Mouse (Mus musculus): ENCODE results near the gene Taf12.

Gene Taf12

DNA sequence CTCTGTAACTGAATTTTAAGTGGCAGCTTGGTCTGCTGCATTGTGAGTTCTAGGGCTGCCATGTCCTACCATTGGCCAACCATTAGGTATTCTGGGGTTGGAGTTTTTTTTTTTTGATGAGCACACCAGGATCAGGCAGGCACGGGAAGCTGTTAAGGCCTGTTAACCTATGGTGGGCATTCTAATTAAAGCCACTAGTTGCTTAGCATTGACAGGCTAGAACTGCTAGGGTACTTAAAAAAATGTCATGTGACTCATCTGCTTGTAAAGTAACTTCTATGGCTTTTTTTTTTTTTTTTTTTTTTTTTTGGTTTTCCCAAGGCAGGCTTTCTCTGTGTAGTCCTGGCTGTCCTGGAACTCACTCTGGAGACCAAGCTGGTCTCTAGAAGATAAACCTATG, 37.0 kb downstream of the Taf12 start:
- DNase-seq (ENCODE audit: low spot score in 2 of 2), result no peak

DNA sequence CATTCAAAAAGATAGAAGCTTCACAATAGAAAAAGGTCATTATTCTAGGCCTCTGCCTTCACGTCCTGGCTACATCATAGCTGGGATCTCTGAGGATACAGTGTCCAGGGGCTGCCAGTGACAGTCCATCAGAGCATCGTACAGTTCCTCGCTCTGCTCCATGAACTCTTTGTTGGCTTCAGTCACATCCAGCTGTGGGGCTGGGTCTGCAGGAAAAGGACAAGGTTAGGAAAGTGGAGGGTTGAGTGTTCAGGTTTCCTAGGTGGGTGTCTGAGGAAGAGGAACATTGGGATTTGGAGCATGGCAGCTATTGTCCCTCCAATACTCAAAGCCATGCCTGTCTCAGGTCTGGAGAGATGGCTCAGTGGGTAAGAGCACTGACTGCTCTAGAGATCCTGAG, 37.6 kb downstream of the Taf12 start:
- no peak for DNase-seq (ENCODE audit: low spot score in 2 of 2)

DNA sequence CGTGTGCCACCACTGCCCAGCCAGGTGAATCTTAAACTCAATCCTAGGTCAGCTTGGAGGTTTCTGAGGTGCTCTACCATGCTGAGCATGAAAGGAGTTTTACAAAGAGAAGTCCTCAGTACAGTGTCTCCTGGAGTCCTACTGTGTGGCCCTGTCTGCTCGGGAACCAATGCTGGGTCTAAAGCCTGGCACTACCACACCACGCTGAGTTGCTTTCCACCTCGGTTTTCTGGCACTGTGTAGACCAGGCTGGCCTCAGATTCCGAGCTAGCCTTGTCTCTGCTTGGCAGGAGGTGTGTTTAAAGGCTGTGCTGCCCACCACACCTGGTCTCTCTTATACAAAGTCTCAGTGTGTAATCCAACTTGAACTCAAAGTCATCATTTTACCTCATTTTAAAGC, 38.5 kb downstream of the Taf12 start:
- no peak for DNase-seq (ENCODE audit: low spot score in 2 of 2)

DNA sequence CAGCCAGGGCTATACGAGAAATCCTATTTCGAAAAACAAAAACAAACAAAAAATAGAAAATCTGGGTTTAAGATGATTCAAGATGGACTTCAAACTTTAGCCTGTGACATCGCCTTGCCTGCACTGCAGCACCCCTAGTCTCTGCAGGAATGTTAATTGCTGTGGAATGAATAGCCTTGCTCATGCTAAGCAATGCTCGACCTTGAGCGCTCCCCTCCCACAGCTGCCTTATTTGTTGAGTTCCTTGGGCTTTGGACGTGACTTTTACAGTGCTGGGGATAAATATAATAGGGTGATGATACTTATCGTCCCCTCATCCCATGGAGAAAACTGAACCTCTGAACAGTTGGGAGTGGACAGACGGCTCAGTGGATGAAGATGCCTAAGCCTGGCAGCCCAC, 41.5 kb downstream of the Taf12 start:
- no peak for DNase-seq (ENCODE audit: low spot score in 2 of 2)

DNA sequence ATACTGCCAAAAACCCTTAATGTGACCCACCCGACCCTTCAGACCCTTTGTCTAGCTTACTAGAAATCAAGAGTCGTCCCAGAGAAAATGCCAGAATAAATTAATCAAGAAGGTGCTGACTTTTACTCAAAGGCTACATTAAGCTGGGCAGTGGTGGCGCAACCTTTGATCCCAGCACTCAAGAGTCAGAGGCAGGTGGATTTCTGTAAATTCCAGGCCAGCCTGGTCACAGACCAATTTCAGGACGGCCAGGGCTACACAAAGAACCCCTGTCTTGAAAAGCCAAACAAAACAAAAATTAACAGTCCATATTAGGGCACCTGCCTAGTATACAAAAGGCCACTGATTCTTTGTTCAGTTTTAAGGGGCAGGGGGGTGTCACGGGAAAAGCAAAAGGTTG, 52.3 kb downstream of the Taf12 start:
- no peak for DNase-seq (ENCODE audit: low spot score in 2 of 2)

DNA sequence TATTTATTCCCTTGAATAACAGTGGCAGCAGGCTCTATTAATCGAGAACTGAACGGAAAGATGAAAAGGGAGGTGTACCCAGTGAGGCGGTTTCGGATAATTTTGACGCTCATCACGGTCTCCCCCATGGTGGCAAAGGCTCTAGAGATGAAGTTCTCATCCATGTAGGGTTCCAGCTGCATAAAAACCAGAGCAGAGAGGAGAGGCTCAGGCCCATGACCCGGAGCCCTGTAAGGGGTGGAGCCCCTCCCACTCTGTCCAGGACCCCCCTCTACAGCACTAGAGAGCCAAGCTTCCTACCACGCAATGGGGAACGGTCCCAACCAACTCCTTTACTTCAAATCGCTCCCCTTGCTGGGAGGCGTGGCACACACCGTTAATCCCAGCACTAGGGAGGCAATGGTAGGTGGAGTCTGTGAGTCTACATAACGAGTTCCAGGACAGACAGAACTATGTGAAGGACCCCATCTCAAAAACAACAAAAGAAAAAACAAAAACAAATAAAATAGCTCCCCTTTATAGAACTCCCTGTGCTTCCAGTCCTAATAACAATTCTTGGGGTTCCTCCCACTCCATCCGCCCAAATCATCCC, 54.3 kb downstream of the Taf12 start:
- DNase-seq (ENCODE audit: low spot score in 2 of 2), result no peak

DNA sequence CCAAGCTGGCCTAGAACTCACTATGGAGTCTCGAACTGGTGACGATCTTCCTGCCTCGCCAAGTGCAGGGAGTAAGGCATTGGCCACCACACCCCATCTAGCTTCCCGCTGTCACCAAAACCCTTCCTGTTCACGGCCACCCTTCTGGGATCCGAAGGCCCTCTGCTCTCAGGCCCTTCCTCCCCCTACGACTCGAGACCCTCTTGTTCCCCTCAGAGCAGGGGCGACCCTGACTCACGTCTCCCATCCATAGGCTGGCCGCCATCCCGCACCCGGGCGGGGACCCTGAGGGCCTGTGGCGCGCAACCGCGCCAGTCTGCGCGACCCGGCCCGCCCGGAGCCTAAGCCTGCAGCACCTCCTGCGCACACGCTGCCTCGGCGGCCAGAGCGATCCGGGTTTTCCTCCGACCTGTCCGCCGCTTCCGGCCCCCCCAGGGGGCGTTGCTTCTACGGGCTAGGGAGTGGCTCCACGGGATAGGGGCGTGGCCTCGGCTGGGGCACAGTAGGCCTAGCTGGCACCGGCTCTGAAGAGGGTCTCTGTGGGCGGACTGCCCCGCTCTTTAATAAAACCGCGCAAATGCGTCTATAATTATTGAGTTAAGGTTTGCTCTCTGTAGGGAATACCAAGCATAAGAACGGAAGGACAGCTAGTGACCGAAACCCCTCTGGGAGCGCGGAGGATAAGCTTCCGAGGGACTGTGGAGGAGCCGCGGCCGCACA, 55.1 kb downstream of the Taf12 start, which contains the start of gene Trnau1ap:
Gene Trnau1ap (minus strand): TSS at position 424 of the 720 bp plus-strand sequence.
- DNase-seq (ENCODE audit: low spot score in 2 of 2), result peak; percentile 90 to 95

DNA sequence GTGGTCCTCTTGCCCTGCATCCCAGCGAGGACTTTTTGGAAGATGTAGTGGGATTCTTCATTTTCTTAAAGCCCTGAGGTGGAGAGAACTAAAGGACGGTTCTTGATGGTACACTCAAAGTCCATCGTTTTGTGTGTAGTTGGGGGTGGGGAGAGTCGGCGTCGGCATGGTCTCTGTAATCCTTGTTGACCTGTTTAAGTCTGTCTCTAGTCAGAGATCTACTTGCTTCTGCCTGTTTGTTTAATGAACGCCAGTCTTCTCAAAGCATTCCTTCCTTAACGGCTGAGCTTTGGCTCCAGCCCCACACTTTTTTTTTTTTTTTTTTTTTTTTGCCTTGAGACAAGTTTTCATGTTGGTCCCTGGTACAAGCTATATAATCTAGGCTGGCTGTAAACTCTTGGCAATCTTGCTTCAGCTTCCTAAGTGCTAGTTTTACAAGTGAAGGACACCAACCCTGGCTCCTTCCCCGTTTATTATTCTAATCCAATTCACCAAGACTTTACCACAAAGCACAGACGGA, 55.7 kb downstream of the Taf12 start:
- DNase-seq (ENCODE audit: low spot score in 2 of 2), result no peak

DNA sequence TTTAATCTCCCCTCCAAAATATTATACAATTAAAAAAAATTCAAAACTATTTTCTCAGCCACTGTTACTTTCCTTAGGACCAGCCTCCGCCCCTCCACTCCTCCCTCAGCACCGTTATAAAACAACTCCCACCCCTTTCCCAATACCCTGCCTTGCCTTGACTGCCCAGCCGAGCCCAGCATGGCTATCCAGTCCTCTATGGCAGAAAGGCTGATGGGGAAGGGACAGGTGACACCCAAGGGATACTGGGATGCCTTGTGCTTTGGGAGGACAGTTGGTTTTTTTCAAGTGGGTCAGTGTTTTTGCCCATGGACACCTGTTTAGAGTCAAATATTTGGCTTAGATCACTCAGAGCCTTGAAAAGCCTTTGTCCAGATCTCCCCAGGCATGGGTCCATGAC, 57.8 kb downstream of the Taf12 start:
- DNase-seq (ENCODE audit: low spot score in 2 of 2), result no peak

DNA sequence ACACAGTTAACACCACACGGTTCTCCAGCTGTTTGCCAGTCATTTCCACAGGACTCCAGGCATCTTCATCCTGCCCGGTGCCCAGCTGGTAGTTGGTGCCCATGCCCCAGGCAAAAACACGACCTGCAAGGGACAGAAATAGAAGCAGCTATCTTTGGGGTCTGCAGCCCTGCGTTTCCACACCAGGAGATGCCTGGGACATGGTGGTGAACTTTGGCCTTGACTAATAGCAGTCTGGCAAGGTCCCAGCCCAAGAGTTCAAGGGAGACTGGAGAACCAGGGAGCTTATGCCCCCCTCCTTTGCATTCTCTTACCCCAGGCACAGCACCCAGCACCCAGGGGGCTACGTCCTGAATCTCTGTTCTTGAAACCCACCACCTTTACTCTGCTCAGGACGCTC, 58.7 kb downstream of the Taf12 start:
- no peak for DNase-seq (ENCODE audit: low spot score in 2 of 2)

DNA sequence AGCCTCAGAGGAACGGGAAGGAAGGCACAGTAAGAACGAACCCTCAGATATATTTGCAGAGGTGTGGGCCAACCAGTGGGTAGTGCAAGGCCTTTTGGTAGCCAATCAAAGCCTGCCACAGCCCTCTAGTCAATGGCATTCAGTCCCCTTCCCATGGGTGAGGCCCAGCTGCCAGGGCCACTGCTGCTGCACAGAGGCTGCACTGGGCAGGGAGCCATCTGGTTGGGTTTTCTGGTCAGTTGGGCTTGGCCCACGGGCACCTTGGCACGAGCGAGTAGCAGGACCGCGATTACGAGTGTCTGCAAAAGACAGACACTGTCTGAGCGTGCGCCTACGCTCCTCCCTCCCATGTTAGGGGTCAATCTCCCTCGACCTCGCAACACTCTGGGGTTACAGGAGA, 64.8 kb downstream of the Taf12 start:
- DNase-seq (ENCODE audit: low spot score in 2 of 2), result no peak

DNA sequence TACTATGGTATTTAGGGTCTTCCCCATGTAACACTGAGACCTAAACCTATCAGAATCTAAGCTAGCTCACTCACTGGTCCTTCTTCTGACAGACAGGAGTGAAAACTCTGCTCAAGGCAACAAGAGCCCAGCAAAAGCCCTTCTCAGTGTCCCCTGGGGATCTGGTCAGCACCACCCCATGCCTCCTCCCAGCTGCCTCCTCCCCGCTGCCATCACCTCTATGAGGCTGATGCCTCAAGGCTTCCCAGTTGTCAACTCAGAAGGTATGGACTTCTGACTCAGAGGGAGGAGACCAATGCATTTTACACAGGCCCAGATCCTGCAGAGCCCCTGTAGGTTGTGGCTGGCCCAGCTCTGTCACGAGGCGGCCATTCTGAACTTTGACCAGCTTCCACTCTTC, 67.3 kb downstream of the Taf12 start:
- no peak for DNase-seq (ENCODE audit: low spot score in 2 of 2)

DNA sequence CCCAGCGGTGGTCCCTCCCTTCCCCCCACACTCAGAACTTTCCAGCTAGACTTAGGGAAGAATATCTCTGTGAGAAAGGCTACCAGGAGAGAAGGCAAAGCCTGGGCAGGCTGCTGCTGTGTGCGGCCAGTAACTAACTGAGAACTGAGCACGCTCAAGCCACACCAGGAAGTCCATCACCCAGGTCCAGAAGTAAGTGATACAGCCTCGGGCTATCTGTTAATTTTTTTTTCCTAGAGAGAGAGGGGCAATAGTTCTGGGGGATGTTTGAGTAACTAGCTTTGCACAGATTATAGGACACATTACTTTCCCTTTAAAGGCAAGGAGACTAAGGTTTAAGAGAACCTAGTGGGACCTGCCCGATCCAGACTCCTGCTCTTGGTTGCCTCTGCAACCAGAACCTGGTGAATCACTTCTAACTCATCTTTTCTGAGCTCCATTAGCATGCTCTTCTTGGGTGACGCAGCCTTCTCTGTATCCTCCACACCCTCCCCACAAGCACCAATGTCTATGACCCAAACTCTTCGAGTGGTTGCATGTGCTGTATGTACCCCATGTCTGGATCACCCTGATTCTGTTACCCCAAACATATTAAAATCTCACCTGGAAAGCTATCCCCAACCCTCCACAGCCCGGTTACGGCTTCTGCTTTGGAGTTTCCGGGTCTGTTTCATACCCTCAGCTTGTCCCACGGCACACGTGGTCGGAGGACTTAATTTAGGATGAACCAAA, 70.4 kb downstream of the Taf12 start:
- peak; percentile 27 to 72 for DNase-seq (ENCODE audit: low spot score in 2 of 2)
